In genomic region chr3:103057752-103058151, GRCm38 (mm10) we compare ENCODE assay signal across 8 mouse cellular contexts. TPM values are rescaled to one million over a fixed set of nuclear protein-coding genes. Genes with fewer than 3 reads are reported as not detected.
DNase-seq lines count a peak whose midpoint lies in the region; ATAC-seq and TF ChIP-seq lines count a peak whose summit lies in the region.

No protein-coding gene starts in this region.

- ATAC-seq in lung, embryonic 14.5 days (ENCODE audit: insufficient read depth), result peak; percentile 50
- no peak for ATAC-seq in embryonic facial prominence, embryonic 13.5 days (ENCODE audit: insufficient number of reproducible peaks, insufficient read depth, low FRiP score, low TSS enrichment, low read depth)
- peak; percentile 71 for ATAC-seq in hindbrain, embryonic 14.5 days (ENCODE audit: low FRiP score)
- peak; percentile 84 for ATAC-seq in midbrain, embryonic 11.5 days (ENCODE audit: low FRiP score)

- no peaks in the 10 kb centered on the region for H3K27me3 ChIP-seq in lung, embryonic 14.5 days (ENCODE audit: insufficient read depth, low read length)
- H3K27me3 ChIP-seq in embryonic facial prominence, embryonic 13.5 days, result no peaks in the 10 kb centered on the region
- H3K27me3 ChIP-seq in hindbrain, embryonic 14.5 days (ENCODE audit: control insufficient read depth, insufficient read depth, low read length), result no peaks in the 10 kb centered on the region
- no peaks in the 10 kb centered on the region for H3K27me3 ChIP-seq in midbrain, embryonic 11.5 days (ENCODE audit: control insufficient read depth, insufficient read depth, low read length)

- peak overlapping the region; percentile 92 for H3K9ac ChIP-seq in lung, embryonic 14.5 days
- peak overlapping the region; percentile 55; the same call in 1 of the 2 replicates for H3K9ac ChIP-seq in embryonic facial prominence, embryonic 13.5 days
- H3K9ac ChIP-seq in hindbrain, embryonic 14.5 days, result peak overlapping the region; percentile 77
- H3K9ac ChIP-seq in midbrain, embryonic 11.5 days (ENCODE audit: low read length), result peak overlapping the region; percentile 89

- 4% methylated on average over 10 of the region's 10 CpGs for WGBS in lung, embryonic 14.5 days
- WGBS in embryonic facial prominence, embryonic 13.5 days, result 4% methylated on average over 10 of the region's 10 CpGs
- WGBS in hindbrain, embryonic 14.5 days, result 1% methylated on average over 10 of the region's 10 CpGs
- 2% methylated on average over 10 of the region's 10 CpGs for WGBS in midbrain, embryonic 11.5 days

- peaks cover 74% of the 10 kb centered on the region for H3K36me3 ChIP-seq in lung, embryonic 14.5 days (ENCODE audit: insufficient read depth)
- peaks cover 65% of the 10 kb centered on the region for H3K36me3 ChIP-seq in embryonic facial prominence, embryonic 13.5 days
- peaks cover 80% of the 10 kb centered on the region for H3K36me3 ChIP-seq in hindbrain, embryonic 14.5 days (replicated peaks; ENCODE audit: control insufficient read depth, insufficient read depth)
- peaks cover 14% of the 10 kb centered on the region for H3K36me3 ChIP-seq in midbrain, embryonic 11.5 days (ENCODE audit: control insufficient read depth, insufficient read depth, low read length)

- TF ChIP-seq CTCF in lung, embryonic 14.5 days (IDR thresholded peaks at IDR 0.05; ENCODE audit: low read depth), result no peak

- H3K9me3 ChIP-seq in lung, embryonic 14.5 days (ENCODE audit: low read depth, low read length), result no peaks in the 10 kb centered on the region
- H3K9me3 ChIP-seq in embryonic facial prominence, embryonic 13.5 days, result no peaks in the 10 kb centered on the region
- H3K9me3 ChIP-seq in hindbrain, embryonic 14.5 days (ENCODE audit: control insufficient read depth, low read length), result no peaks in the 10 kb centered on the region
- no peaks in the 10 kb centered on the region for H3K9me3 ChIP-seq in midbrain, embryonic 11.5 days (ENCODE audit: control insufficient read depth, low read length)

- peak overlapping the region; percentile 98; the same call in 1 of the 2 replicates for H3K27ac ChIP-seq in lung, embryonic 14.5 days (ENCODE audit: low read depth)
- peak overlapping the region; percentile 35; the same call in 1 of the 2 replicates for H3K27ac ChIP-seq in embryonic facial prominence, embryonic 13.5 days
- peak overlapping the region; percentile 89 for H3K27ac ChIP-seq in hindbrain, embryonic 14.5 days
- peak overlapping the region; percentile 91 for H3K27ac ChIP-seq in midbrain, embryonic 11.5 days (ENCODE audit: low read depth, low read length)

- H3K4me3 ChIP-seq in lung, embryonic 14.5 days (ENCODE audit: low read depth, low read length), result peak overlapping the region; percentile 79
- peak overlapping the region; percentile 74 for H3K4me3 ChIP-seq in embryonic facial prominence, embryonic 13.5 days
- peak overlapping the region; percentile 53 for H3K4me3 ChIP-seq in hindbrain, embryonic 14.5 days (replicated peaks; ENCODE audit: low read length)
- peak overlapping the region; percentile 75 for H3K4me3 ChIP-seq in midbrain, embryonic 11.5 days (ENCODE audit: low read depth, low read length)

- H3K4me2 ChIP-seq in lung, embryonic 14.5 days, result peak overlapping the region; percentile 91
- H3K4me2 ChIP-seq in embryonic facial prominence, embryonic 13.5 days, result peak overlapping the region; percentile 69
- H3K4me2 ChIP-seq in hindbrain, embryonic 14.5 days (replicated peaks), result peak overlapping the region; percentile 67
- peak overlapping the region; percentile 67 for H3K4me2 ChIP-seq in midbrain, embryonic 11.5 days

- DNase-seq in lung, embryonic 14.5 days, result no peak
- no peak for DNase-seq in lung, postnatal 36 days
- no peak for DNase-seq in hindbrain, embryonic 14.5 days (ENCODE audit: low spot score)
- no peak for DNase-seq in midbrain, embryonic 11.5 days (ENCODE audit: low spot score, missing footprints)
- no peak for DNase-seq in left cerebral cortex, adult 11 months (ENCODE audit: low spot score)
- DNase-seq in natural killer cell, adult 2 months (ENCODE audit: low spot score in 2 of 2), result no peak
- no peak for DNase-seq in thymus, postnatal 10 days (ENCODE audit: low spot score in 2 of 2)

- no peaks in the 10 kb centered on the region for H3K4me1 ChIP-seq in lung, embryonic 14.5 days (ENCODE audit: insufficient read depth)
- H3K4me1 ChIP-seq in embryonic facial prominence, embryonic 13.5 days, result 0 out of 2 replicates have a peak, but pooled peaks cover 2% of the 10 kb centered on the region
- peaks cover 9% of the 10 kb centered on the region for H3K4me1 ChIP-seq in hindbrain, embryonic 14.5 days (replicated peaks; ENCODE audit: control insufficient read depth, insufficient read depth, low read length)
- peaks cover 6% of the 10 kb centered on the region; the same call in 1 of the 2 replicates for H3K4me1 ChIP-seq in midbrain, embryonic 11.5 days (ENCODE audit: control insufficient read depth, insufficient read depth, low read length)

RNA-seq across cellular contexts. Expression of gene Nras, which starts 0.3 kb away (rescaled TPM):
- 115 and 117 TPM in 2 replicates for polyA plus RNA-seq in lung, embryonic 14.5 days (2014; fragmentation: Nextera tagmentation; extraction: Ambion mirVana)
- polyA plus RNA-seq in embryonic facial prominence, embryonic 13.5 days (2015; fragmentation: Nextera tagmentation; extraction: Ambion mirVana), result 100 and 102 TPM in 2 replicates
- polyA plus RNA-seq in hindbrain, embryonic 14.5 days (2014; fragmentation: Nextera tagmentation; extraction: Ambion mirVana), result 87.5 and 93.1 TPM in 2 replicates
- 159 and 167 TPM in 2 replicates for polyA plus RNA-seq in midbrain, embryonic 11.5 days (2014; fragmentation: Nextera tagmentation; extraction: Ambion mirVana)

RNA-seq across cellular contexts. Expression of gene Ampd1, which starts 16.1 kb away (rescaled TPM):
- polyA plus RNA-seq in lung, embryonic 14.5 days (2014; fragmentation: Nextera tagmentation; extraction: Ambion mirVana), result 0.20 and 0.42 TPM in 2 replicates
- polyA plus RNA-seq in embryonic facial prominence, embryonic 13.5 days (2015; fragmentation: Nextera tagmentation; extraction: Ambion mirVana), result 0.17 and 0.28 TPM in 2 replicates
- not detected in 2 replicates for polyA plus RNA-seq in hindbrain, embryonic 14.5 days (2014; fragmentation: Nextera tagmentation; extraction: Ambion mirVana)
- polyA plus RNA-seq in midbrain, embryonic 11.5 days (2014; fragmentation: Nextera tagmentation; extraction: Ambion mirVana), result 0.19 TPM in 1 of 2 replicates, not detected in the other

RNA-seq across cellular contexts. Expression of gene Csde1, which starts 37.5 kb away (rescaled TPM):
- polyA plus RNA-seq in lung, embryonic 14.5 days (2014; fragmentation: Nextera tagmentation; extraction: Ambion mirVana), result 439 and 441 TPM in 2 replicates
- polyA plus RNA-seq in embryonic facial prominence, embryonic 13.5 days (2015; fragmentation: Nextera tagmentation; extraction: Ambion mirVana), result 396 and 425 TPM in 2 replicates
- polyA plus RNA-seq in hindbrain, embryonic 14.5 days (2014; fragmentation: Nextera tagmentation; extraction: Ambion mirVana), result 416 and 429 TPM in 2 replicates
- polyA plus RNA-seq in midbrain, embryonic 11.5 days (2014; fragmentation: Nextera tagmentation; extraction: Ambion mirVana), result 522 and 609 TPM in 2 replicates

RNA-seq across cellular contexts. Expression of gene Dennd2c, which starts 44.7 kb away (rescaled TPM):
- polyA plus RNA-seq in lung, embryonic 14.5 days (2014; fragmentation: Nextera tagmentation; extraction: Ambion mirVana), result 5.2 and 5.8 TPM in 2 replicates
- polyA plus RNA-seq in embryonic facial prominence, embryonic 13.5 days (2015; fragmentation: Nextera tagmentation; extraction: Ambion mirVana), result 11.9 and 12.8 TPM in 2 replicates
- 1.3 TPM in 2 replicates for polyA plus RNA-seq in hindbrain, embryonic 14.5 days (2014; fragmentation: Nextera tagmentation; extraction: Ambion mirVana)
- 1.4 and 2.4 TPM in 2 replicates for polyA plus RNA-seq in midbrain, embryonic 11.5 days (2014; fragmentation: Nextera tagmentation; extraction: Ambion mirVana)

Comparison
In these comparisons a context has a peak if more than half of its experiments do, and no peak if none do; other contexts are left out.
1. H3K27ac ChIP-seq: peak in every context shown above with its lines; median percentile 98 in lung, embryonic 14.5 days; 91 in midbrain, embryonic 11.5 days; 89 in hindbrain, embryonic 14.5 days; 35 in embryonic facial prominence, embryonic 13.5 days.